Mouse (Mus musculus) cerebellum, adult 2 months (tissue): ENCODE results near the gene Dgat2l6.

Experiments used
- CTCF ChIP-seq: fragments of 200-500 bp; IDR thresholded peaks from 2 replicates; pipeline ENCODE4 v1.5.1; 2011; ENCODE audit warnings: low read depth, mild to moderate bottlenecking, control low read depth, low read length, moderate library complexity, borderline replicate concordance; ENCODE audit not compliant: insufficient read depth
- POLR2A ChIP-seq: fragments of 200-500 bp; IDR thresholded peaks from 2 replicates; pipeline ENCODE4 v1.6.1; 2011; ENCODE audit warnings: low read length, control low read depth, borderline replicate concordance; ENCODE audit not compliant: insufficient read depth

- TF ChIP-seq POLR2A (no peak), CTCF (no peak)
Measured at GRCm38 (mm10) chrX:100524471-100524870, at the start of gene Dgat2l6.
